Mouse (Mus musculus) embryonic facial prominence, embryonic 14.5 days (tissue): Measurements from ENCODE around the gene Ppp1r14b. TPM values are rescaled to one million over a fixed set of nuclear protein-coding genes. Genes with fewer than 3 reads are reported as not detected.

Experiments
- ATAC-seq: fragments of 200-750 bp; cut with Nextera tagmentation; 2 replicates; pipeline ENCODE4 v1.8.0; 2017; ENCODE audit warnings: low read depth, moderate number of reproducible peaks, moderate TSS enrichment
- DNase-seq: peaks from one replicate; pipeline ENCODE4 v3.0.0-alpha.2; 2015; ENCODE audit warnings: low spot score
- H3K27ac ChIP-seq: fragments of 300-500 bp; sonication (generic); replicated peaks from 2 replicates; pipeline ENCODE4 v1.5.1; 2014; ENCODE audit warnings: low read depth, mild to moderate bottlenecking, low read length, moderate library complexity
- H3K27me3 ChIP-seq: fragments of 300-500 bp; sonication (generic); replicated peaks from 2 replicates; pipeline ENCODE4 v1.6.1; 2014; ENCODE audit warnings: low read length; ENCODE audit not compliant: control insufficient read depth, insufficient read depth
- H3K36me3 ChIP-seq: fragments of 300-500 bp; sonication (generic); 2 replicates; pipeline ENCODE4 v1.6.1; 2014; ENCODE audit warnings: low read length, mixed read lengths; ENCODE audit not compliant: control insufficient read depth, insufficient read depth
- H3K4me1 ChIP-seq: fragments of 300-500 bp; sonication (generic); 2 replicates; pipeline ENCODE4 v1.6.1; 2014; ENCODE audit warnings: antibody characterized with exemption, low read length; ENCODE audit not compliant: control insufficient read depth, insufficient read depth
- H3K4me2 ChIP-seq: fragments of 300-500 bp; sonication (generic); 2 replicates; pipeline ENCODE4 v1.6.1; 2014; ENCODE audit warnings: low read depth, mild to moderate bottlenecking, low read length, moderate library complexity, mixed read lengths
- H3K4me3 ChIP-seq: fragments of 300-500 bp; sonication (generic); 2 replicates; pipeline ENCODE4 v1.5.1; 2014; ENCODE audit warnings: low read depth, mild to moderate bottlenecking, low read length
- H3K9ac ChIP-seq: fragments of 300-500 bp; sonication (generic); 2 replicates; pipeline ENCODE4 v1.6.1; 2014; ENCODE audit warnings: low read depth, mild to moderate bottlenecking, low read length, moderate library complexity, mixed read lengths
- H3K9me3 ChIP-seq: fragments of 300-500 bp; sonication (generic); 2 replicates; pipeline ENCODE4 v1.6.1; 2016; ENCODE audit warnings: low read length; ENCODE audit not compliant: control insufficient read depth
- WGBS: fragments of 180-500 bp; shearing (Covaris S2); extraction: QIAGEN DNeasy Blood & Tissue Kit; methylation state at CpG from one replicate; pipeline ENCODE4 v1.1.7; 2014; 5-methylcytosine and 5-hydroxymethylcytosine counted together
- polyA plus RNA-seq: library from polyadenylated mRNA; unstranded; fragments of >200 nt; fragmentation: Nextera tagmentation; extraction: Ambion mirVana; gene quantifications from 2 replicates; pipeline ENCODE4 v1.2.1, GENCODE M21; 2014

The Ppp1r14b gene
- polyA plus RNA-seq, 1 experiment from 2014 or later = 302 TPM

- Histone ChIP-seq H3K27me3 (peaks cover 72% of the 10 kb centered on the region), H3K4me1 (peaks cover 6% of the 10 kb centered on the region; the same call in 1 of the 2 replicates), H3K9ac (peak overlapping the region; percentile 52), H3K9me3 (no peaks in the 10 kb centered on the region), H3K4me3 (peak overlapping the region; percentile 37), H3K4me2 (peak overlapping the region; percentile 61), H3K27ac (no peak overlapping the region), H3K36me3 (no peaks in the 10 kb centered on the region)
- 4% methylated on average over 39 of the region's 58 CpGs for WGBS
- peak; percentile 39 for DNase-seq
- peak; percentile 70 for ATAC-seq
These were observed 41.2 kb upstream of the Ppp1r14b start for GRCm38 (mm10) chr19:6933436-6934194.

DNA sequence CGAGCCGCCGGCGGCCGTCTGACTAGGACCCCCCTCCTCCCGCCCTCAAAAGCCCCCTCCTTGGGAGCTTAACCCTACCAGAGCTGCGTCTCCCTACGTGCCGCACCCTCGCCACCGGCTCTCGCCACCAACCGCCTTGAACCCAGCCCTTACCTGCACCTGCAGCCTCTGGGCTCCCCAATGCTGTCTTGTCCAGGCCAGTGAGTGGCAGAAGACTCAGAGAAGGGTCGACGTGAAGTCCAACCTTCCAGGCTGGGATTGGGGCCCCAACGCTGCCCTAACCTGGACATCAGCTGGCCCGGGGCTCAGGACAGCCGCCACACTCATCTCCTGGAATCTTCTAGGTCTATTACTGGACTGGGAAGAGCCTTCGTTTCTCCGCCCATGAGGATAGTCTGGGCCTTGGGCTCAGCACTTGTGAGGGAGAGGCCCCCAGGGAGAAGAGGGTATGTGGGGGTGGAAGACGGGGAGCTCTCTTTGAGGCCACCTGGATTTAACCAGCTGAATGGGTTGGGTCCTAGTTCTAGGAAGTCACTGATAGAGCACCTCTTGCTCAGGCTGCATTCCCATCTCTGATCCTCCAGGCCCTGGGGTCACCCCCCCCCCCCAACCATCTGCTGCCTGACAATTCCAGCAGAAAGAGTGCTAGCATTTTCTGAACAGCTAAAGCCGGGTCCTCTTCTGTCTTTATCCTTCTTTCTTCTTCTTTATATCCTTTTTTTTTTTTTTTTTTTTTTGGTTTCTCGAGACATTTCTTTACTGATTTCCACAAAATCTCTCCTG is 40.4 kb upstream of the Ppp1r14b start, which contains the start of gene Kcnk4:
Gene Kcnk4 (minus strand): TSS at position 321 of the 783 bp plus-strand sequence.
- peak within 1 kb of the TSS; percentile 52 for H3K9ac ChIP-seq
- peaks cover 6% of the 10 kb centered on the region; the same call in 1 of the 2 replicates for H3K4me1 ChIP-seq
- no peaks in the 10 kb centered on the region for H3K36me3 ChIP-seq
- peak within 1 kb of the TSS; percentile 61 for H3K4me2 ChIP-seq
- ATAC-seq (no peak), DNase-seq (no peak)
- peaks cover 64% of the 10 kb centered on the region for H3K27me3 ChIP-seq
- peak within 1 kb of the TSS; percentile 37 for H3K4me3 ChIP-seq
- 11% methylated on average over 17 of the region's 23 CpGs for WGBS
- H3K9me3 ChIP-seq = no peaks in the 10 kb centered on the region
- no peak within 1 kb of the TSS for H3K27ac ChIP-seq

- H3K4me2 ChIP-seq = no peak overlapping the region
- whole genome bisulfite sequencing = 18% methylated on average over 3 of the region's 3 CpGs
- DNase-seq = no peak
- H3K9me3 ChIP-seq = no peaks in the 10 kb centered on the region
- no peak overlapping the region for H3K9ac ChIP-seq
- H3K36me3 ChIP-seq = no peaks in the 10 kb centered on the region
- peaks cover 51% of the 10 kb centered on the region for H3K27me3 ChIP-seq
- no peak overlapping the region for H3K27ac ChIP-seq
- H3K4me1 ChIP-seq = peaks cover 18% of the 10 kb centered on the region; the same call in 1 of the 2 replicates
- ATAC-seq = no peak
- no peak overlapping the region for H3K4me3 ChIP-seq
These were observed 38.5 kb upstream of the Ppp1r14b start for GRCm38 (mm10) chr19:6936299-6936698.

- no peak for DNase-seq
- H3K4me1 ChIP-seq = peaks cover 20% of the 10 kb centered on the region
- H3K36me3 ChIP-seq = no peaks in the 10 kb centered on the region
- WGBS = 77% methylated on average over 16 of the region's 16 CpGs
- H3K4me3 ChIP-seq = no peak overlapping the region
- ATAC-seq = no peak
- 0 out of 2 replicates have a peak overlapping the region, but pooled peaks have one; percentile 10 for H3K9ac ChIP-seq
- H3K27ac ChIP-seq = no peak overlapping the region
- H3K27me3 ChIP-seq = peaks cover 36% of the 10 kb centered on the region
- no peaks in the 10 kb centered on the region for H3K9me3 ChIP-seq
- no peak overlapping the region for H3K4me2 ChIP-seq
These were observed 37.0 kb upstream of the Ppp1r14b start for GRCm38 (mm10) chr19:6937541-6938465.

DNA sequence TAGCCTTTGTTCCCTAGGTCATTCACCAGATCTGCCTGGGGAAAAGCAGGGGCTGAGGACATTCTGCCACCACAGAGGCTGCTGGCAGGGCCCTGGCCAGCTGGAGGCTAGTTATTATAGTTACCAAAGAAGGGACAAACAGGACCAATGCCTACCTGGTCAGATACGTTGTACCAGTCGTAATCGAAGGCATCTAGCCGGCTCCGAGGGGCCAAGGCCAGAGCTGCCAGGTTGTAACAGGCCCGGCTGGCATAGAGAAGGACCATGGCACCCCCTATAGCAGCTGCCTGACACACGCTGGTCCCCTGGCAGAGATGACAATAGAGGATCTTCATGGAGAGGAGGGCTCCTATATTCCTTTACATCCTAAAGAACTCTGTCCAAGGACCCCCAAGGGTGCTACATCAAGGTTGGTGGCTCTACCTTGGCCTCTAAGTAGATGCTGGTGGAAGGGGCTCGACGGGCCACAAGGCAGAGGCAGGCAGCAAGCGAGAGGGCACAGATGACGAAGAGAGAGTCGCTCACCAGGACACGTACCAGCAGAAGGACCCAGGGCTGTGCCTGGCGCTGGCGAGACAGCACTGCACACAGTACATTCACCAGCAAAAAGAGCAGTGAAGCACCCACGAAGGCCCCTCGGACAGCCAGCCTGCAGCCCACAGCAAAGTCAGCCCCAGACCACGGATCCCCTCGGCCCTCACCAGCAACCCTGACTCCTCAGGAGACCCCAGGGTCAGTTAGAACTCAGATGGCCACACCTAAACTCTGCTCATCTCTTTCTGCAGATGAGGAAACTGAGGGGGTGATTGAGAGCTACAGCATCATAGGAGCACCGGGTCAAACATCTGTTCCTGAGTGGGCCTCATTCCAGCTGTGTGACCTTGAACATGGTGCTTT is 35.4 kb upstream of the Ppp1r14b start:
- no peak for ATAC-seq
- no peak overlapping the region for H3K9ac ChIP-seq

DNA sequence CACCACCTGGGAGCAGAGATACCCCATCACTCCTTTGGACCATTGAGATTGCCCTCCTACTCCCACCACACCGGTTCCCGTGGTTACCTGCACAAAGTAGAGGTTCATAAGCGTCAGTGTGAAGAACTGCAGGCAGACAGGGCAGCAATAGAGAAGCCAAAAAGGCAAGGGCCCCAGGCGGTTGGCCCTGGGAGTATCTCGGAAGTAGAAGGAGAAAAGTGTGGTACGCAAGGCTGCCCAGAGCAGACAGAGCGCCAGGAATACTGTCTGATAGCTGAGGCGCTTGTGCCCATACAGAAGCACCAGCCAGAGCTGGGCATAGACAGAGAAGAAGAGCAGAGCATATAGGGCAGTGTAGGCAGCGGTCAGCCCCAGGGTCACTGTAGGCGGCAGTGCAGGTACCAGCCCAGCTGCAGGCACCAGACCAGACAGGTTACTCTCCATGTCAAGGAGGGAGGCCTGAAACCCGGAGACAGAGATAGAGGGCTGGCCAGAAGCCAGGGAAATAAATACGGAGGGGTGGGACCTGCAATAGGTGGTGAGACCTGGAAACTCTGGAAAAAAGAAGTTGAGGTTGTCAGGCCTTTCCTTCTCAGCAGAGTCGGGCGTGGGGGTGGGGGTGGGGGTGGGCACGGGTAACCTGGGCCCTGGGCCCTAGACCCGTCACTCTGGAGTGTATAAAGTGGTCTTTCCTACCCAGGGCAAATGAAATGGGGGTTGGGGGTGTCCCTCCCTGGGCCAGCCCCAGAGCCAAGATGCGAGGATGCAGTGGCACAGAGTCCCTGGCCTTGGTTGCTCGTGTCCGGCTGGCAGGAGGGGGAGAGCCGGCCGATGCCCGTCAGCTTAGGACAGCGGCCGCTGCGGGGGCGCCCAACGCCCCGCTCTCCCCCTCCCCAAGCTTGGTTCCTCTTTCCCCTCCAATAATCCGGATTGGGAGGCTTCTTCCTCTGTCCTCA is 34.1 kb upstream of the Ppp1r14b start:
- Histone ChIP-seq H3K27me3 (peaks cover 8% of the 10 kb centered on the region), H3K9ac (peak overlapping the region; percentile 87), H3K4me3 (peak overlapping the region; percentile 90), H3K27ac (peak overlapping the region; percentile 52), H3K9me3 (no peaks in the 10 kb centered on the region), H3K4me1 (peaks cover 15% of the 10 kb centered on the region), H3K36me3 (peaks cover 4% of the 10 kb centered on the region; the same call in 1 of the 2 replicates), H3K4me2 (peak overlapping the region; percentile 99)
- DNase-seq (no peak), ATAC-seq (no peak)
- WGBS = 27% methylated on average over 22 of the region's 29 CpGs

More for the DNA sequence above, 35.4 kb upstream of the Ppp1r14b start:
- Histone ChIP-seq H3K4me1 (peaks cover 15% of the 10 kb centered on the region), H3K27ac (no peak overlapping the region), H3K4me2 (peak overlapping the region; percentile 99; the same call in 1 of the 2 replicates), H3K4me3 (no peak overlapping the region), H3K36me3 (no peaks in the 10 kb centered on the region), H3K9me3 (no peaks in the 10 kb centered on the region), H3K27me3 (peaks cover 21% of the 10 kb centered on the region)
- 88% methylated on average over 20 of the region's 20 CpGs for WGBS
- no peak for DNase-seq
